Mouse (Mus musculus) retina, adult 2 months (tissue): Measurements from ENCODE around the gene Lrch3.
"Not testable (repeated sequence)": the region's sequence is repeated elsewhere in the genome, so short reads cannot be mapped to it uniquely, and the experiment has no call there.

ENCODE experiments used
- DNase-seq: peaks from one replicate; pipeline ENCODE4 v3.0.0-alpha.2; 2012; ENCODE audit warnings: low read depth, low spot score

Gene Lrch3

DNA sequence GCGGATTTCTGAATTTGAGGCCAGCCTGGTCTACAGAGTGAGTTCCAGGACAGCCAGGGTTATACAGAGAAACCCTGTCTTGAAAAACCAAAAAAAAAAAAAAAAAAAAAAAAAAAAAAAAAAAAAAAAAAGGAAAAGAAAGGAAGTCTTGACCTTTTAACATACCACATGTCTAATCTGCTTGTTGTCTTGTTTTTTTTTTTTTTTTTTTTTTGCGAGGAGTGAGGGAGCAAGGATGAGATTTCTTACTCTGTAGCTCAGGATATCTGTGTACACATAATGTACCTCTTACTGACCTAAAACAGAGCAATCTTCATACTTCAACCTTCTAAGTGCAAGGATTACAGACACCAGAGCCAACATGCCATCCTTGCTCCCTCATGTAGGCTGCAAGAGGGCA, 141.0 kb downstream of the Lrch3 start:
- not testable (repeated sequence) for DNase-seq

DNA sequence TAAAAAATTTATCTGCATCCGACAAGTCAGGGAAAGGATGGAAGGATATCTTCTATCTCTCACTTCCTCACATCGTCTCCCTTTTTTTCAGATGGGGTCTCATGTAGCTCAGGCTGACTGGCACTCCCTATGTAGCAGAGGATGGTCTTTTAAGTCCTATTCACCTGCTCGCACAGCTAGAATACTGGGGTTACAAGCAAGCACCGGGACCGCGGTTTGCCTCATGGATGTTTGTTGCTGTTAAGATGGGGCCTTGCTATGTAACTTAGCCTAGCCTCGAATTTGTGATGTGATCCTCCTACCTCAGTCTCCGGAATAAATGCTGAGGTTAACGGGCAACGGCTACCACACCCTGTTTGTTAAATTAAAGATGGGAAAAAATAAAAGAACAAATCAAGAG, 141.8 kb downstream of the Lrch3 start:
- no peak for DNase-seq

DNA sequence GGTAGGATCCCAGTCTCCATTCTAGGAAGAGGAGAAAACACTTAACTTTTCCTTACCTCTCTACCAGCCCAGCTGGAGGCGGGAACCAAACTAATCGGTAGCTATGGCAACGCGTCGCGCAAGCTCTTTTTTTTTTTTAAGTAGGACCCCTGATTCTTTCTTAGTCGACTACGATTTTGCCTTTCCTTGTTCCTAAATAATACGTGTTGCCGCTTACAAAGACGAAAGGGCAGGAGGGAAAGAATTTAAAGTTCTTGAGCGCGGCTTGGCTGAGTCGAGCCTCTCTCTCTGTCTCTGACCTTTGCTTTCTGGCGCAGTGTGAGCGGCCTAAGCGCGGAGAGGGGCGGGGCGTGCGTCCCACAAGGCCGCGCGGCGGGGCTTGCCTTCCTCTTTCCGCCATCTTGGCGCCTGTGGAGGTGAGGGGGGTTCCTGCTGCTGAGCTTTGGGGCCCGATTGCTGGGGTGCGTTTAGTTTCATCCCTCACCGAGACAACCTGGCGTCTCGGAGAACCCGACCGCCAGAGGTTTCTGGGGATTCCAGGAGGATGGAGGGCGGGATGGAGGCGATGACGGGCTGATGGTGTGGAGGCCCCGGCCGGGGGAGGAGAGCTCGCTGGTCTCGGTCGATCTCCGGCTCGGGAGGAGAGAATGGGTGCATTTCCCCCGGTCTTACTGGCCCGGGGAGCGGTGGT, 142.3 kb downstream of the Lrch3 start, which contains the start of the genes Iqcg and Rpl35a:
TSS of gene Iqcg (minus strand) at position 124 of the 691 bp plus-strand sequence.
TSS of gene Rpl35a (plus strand) at position 359 of the 691 bp plus-strand sequence.
- DNase-seq = peak; percentile 86

DNA sequence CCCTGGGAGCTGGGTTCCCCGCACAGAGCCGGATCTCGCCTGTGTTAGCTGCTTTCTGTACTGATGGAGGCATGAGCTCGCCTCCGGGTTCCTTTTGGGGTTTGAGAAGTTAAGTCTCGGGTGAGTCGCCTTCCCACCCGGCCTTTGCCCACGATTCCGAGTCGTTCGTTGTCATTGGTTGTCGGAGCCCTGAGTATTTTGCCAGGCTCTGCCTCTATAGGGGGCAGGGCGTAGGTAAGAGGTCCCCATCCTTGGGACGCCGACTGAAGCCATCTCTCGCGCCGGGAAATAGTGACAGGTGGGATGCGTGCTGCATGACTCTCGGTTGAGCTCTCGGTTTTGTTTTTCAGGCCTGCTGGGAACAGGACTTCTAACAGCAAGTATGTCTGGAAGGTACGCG, 142.9 kb downstream of the Lrch3 start:
- no peak for DNase-seq

DNA sequence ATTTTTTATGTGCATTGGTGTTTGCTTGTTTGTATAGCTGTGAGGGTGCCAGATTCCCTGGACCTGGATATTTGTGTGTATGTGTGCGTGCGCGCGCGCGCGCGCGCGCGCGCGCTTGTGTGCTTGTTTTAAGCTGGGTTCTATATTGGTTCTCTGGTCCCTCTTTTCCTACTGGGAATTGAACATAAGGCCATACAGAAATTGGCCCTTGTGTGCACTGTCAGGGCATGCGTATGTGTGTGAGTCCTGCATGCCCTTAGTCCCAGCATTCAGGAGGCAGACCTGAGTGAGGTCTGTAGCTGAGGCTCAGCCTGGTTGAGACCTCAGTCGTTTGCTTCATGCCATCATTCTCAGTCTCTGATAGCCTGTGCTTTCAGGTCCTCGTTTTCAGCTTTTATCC, 144.1 kb downstream of the Lrch3 start:
- DNase-seq = no peak

DNA sequence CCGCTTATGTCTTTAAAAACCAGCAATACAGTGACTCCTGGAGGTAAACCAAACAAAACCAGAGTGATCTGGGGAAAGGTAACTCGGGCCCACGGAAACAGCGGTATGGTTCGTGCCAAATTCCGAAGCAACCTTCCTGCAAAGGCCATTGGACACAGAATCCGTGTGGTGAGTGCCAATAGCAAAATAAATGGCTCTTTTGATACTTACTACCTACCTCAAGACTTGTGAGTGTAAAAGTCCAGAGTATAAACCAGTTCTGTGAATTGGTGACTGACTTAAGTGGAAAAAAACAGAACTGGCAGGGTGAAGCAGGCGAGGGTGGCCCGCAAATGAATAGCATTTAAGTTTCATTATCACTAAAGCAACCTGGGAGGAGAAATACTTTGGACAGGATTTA, 144.8 kb downstream of the Lrch3 start:
- DNase-seq = not testable (repeated sequence)

DNA sequence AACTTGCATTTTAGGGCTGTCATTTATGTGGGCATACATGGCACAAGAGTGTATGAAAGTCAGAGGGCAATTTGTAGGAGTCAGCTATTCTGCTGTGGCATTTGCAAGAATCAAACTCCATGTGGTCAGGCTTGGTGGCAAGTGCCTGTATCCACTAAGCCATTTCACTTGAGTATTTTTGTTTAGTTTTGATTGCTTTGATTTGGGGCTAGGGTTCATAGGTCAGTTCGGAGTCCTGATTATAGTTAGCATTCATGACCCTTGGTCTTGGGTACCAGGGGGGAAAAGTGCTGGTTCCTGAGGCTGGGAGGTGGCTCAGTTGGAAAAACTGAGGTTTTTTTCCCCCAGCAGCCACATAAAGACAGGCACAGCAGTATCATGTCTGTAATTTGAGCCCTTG, 145.6 kb downstream of the Lrch3 start:
- DNase-seq = no peak

DNA sequence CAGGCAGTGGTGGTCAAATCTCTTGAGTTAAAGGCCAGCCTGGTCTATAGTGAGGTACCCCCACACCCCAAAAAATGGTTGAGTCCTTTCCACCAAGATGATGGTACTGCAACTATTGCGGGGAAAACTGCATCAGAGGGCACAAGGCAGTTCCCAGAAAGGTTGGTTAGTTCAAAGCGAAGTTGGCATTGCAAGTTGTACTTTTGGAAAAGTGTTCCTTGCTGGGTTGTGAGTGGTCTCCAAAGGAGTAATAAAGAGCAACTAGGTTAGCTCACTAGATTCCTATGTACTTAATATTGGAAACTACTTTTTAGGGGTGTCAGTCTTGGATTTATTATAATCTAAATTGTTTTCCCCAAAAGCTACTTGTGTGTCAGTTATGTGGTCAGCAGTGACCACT, 147.0 kb downstream of the Lrch3 start:
- no peak for DNase-seq

DNA sequence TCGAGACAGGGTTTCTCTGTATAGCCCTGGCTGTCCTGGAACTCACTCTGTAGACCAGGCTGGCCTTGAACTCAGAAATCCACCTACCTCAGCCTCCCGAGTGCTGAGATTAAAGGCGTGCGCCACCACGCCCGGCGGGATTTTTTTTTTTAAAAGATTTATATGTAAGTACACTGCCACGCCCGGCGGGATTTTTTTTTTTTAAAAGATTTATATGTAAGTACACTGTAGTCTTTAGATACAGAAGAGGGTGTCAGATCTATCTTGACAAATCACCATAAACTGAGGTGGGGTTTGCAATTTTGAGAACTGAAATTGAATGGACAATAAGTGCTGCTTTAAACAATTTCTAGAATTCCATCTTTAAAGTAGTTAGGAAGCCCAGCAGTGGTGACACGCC, 147.5 kb downstream of the Lrch3 start:
- no peak for DNase-seq

DNA sequence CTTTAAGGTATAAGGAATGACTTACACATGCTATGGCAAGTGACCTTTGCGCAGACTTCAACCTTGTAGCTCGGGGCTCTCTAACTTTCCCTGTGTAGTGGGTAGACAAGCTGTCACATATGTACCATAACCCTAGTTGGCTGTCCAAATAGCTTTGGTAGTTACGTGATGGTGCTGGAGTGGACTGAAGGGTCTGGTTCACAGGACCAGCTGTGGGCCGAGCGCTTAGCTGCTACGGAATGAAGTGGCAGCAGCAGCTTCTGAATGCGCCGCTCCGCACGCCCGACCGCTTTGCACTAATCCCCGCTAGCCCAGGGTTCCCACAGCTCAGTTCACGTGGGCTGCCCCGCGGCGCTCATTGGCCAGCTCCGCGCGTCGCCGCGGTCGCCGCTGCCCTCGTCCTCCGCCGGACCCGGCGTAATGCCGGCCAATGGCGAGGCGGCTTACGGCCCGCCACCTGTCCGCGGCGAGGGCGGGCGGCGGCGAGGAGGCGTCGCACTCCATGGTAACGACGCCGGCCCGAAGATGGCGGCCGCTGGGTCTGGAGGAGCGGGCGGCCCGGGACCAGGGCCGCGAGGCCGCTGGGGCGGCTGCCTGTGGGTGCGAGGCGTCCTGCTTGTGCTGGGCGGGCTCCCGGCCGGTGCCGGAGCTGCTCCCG, 148.3 kb downstream of the Lrch3 start, which contains the start of gene Lmln:
TSS of gene Lmln (plus strand) at position 498 of the 658 bp plus-strand sequence.
- peak; percentile 88 for DNase-seq

DNA sequence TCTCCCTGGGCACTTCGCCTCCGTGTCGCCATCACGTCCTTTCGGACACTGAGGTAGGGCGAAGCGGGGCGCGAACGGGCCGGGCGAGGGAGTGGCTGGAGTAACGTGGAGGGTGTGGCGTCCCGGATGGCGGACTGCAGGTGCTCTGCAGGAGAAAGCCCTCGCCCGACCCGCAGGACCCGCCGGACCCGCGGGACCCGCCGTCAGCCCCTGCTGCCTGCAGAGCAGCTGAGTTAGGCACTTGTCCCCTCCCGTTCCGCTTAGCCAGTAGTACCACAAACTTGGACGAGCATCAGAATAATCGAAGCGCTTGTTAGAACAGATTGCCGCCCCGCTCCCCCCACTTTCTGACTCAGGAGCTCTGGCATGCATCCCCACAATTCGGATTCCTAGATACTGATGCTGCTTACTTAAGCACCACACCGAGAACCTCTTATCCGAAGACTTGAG, 148.8 kb downstream of the Lrch3 start:
- DNase-seq = no peak

DNA sequence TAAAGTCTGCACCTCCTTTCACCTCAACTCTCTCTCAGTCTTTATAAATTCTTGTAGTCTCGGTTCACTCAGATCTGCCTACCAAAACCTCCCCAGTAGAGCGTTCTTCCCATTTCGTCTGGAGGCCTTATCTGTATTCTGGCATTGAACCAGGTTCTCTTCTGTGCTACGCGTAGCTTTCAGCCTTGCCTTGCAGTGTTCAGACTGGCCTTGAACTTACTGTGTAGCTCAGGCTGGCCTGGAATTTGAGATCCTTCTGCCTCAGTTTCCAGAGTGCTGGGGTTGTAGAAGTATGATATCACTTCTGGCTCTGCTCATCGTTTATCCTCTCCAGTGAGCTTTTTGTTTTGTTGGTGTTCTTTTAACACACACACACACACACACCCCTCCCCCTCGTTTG, 149.4 kb downstream of the Lrch3 start:
- DNase-seq = no peak

DNA sequence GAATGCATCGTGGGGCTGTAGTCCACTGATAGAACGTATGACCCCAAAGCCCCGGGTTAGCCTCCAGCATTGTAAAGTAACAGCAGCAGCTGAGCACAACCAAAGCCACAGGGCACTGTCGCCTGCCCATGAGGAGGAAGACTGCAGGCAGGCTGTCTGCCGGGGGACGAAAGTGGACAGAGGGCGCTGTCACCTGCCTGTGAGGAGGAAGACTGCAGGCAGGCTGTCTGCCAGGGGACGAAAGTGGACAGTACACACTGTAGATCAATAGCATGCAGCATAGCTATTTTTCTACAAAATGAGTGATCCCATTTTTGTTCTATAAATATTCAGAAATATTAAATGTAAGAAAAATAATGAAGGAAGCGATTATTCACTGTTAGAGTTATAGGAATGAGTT, 150.7 kb downstream of the Lrch3 start:
- no peak for DNase-seq
